Mouse (Mus musculus): ENCODE data around the gene Plekhg1. TPM values are rescaled to one million over a fixed set of nuclear protein-coding genes. Genes with fewer than 3 reads are reported as not detected.

Gene Plekhg1
- polyA plus RNA-seq, 1 experiment from 2014 or later = 16.4 TPM

DNA sequence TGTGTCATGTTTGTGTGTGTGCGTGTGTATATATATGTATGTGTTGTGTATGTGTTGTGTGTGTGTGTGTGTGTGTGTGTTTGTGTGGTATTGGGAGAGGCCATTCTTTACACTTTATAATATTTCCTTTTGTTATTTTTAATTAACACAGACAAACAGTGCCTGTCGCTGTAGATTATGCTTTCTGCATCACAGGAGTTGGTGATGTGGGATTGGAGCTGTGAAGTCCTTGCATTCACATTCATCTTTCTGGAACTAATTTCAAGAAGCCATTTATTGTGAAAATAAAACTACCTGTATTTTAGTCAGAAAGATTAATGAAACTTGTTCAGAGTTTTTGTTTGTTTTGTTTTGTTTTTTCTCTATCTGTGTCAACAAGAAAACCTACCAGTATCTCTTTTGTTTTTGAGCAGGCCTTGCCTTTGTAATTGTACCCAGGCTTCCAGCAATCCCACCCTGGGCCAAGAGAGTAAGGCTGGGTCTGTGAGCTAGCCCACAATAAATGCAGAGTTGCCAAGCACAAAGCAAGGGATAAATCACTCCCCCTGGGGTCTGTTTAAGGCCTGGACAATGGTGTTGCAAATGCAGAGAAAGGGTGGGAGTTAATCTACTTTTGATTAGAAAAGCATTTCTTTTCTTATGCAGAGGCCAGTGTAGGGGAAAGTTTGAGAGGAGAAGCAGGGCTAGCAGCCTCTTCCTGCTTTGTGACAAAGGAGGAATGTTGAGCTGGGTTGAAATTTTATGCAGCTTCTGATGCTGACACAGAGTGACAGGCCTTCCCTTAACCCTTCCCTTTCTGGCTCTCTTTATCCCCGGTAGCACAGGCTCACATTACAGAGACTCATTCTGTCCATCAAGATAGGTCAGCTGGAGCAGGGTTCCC lies 151.5 kb downstream of the Plekhg1 start:
- peak overlapping the region; percentile 44; the same call in 1 of the 2 replicates for H3K27ac ChIP-seq (ENCODE audit: low read length)
- 57% methylated on average over 3 of the region's 3 CpGs for WGBS
- H3K9ac ChIP-seq (replicated peaks; ENCODE audit: low read depth, low read length) = no peak overlapping the region

DNA sequence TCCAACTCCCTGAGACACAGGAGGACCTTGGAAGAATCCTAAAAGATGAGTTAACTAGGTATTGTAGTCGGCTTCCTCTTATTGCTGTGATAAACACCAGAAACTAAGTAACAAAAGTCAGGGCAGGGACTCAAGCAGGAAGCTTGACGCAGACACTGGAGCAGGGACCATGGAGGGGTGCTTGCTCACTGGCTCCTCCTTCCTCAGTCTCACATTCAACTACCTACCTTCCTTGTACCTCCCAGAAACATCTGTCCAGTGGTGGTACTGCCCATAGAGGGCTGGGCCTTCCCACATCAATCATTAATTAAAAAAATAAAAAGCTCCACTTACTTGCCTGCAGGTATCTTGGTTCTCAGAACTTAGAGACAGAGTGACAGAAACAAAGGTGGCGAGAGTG lies 152.2 kb downstream of the Plekhg1 start:
- Histone ChIP-seq H3K36me3 (ENCODE audit: control insufficient read depth, insufficient read depth, low read length) (no peaks in the 10 kb centered on the region), H3K4me1 (ENCODE audit: control insufficient read depth, insufficient read depth, low read length) (peaks cover 18% of the 10 kb centered on the region), H3K4me3 (ENCODE audit: low read depth, low read length) (no peak overlapping the region), H3K9me3 (ENCODE audit: control insufficient read depth, low read depth, low read length) (no peaks in the 10 kb centered on the region), H3K27ac (ENCODE audit: low read length) (peak overlapping the region; percentile 44; the same call in 1 of the 2 replicates), H3K27me3 (ENCODE audit: control insufficient read depth, insufficient read depth, low read length) (no peaks in the 10 kb centered on the region), H3K9ac (replicated peaks; ENCODE audit: low read depth, low read length) (no peak overlapping the region), H3K4me2 (replicated peaks; ENCODE audit: low read depth, low read length) (no peak overlapping the region)
- ATAC-seq (ENCODE audit: insufficient number of reproducible peaks, insufficient read depth, low FRiP score, low read depth) = no peak
- 54% methylated on average over 3 of the region's 3 CpGs for WGBS

More for the DNA sequence above, 151.5 kb downstream of the Plekhg1 start:
- peaks cover 18% of the 10 kb centered on the region for H3K4me1 ChIP-seq (ENCODE audit: control insufficient read depth, insufficient read depth, low read length)
- no peaks in the 10 kb centered on the region for H3K27me3 ChIP-seq (ENCODE audit: control insufficient read depth, insufficient read depth, low read length)
- no peaks in the 10 kb centered on the region for H3K9me3 ChIP-seq (ENCODE audit: control insufficient read depth, low read depth, low read length)
- no peaks in the 10 kb centered on the region for H3K36me3 ChIP-seq (ENCODE audit: control insufficient read depth, insufficient read depth, low read length)
- H3K4me2 ChIP-seq (replicated peaks; ENCODE audit: low read depth, low read length) = no peak overlapping the region
- no peak overlapping the region for H3K4me3 ChIP-seq (ENCODE audit: low read depth, low read length)
- no peak for ATAC-seq (ENCODE audit: insufficient number of reproducible peaks, insufficient read depth, low FRiP score, low read depth)

DNA sequence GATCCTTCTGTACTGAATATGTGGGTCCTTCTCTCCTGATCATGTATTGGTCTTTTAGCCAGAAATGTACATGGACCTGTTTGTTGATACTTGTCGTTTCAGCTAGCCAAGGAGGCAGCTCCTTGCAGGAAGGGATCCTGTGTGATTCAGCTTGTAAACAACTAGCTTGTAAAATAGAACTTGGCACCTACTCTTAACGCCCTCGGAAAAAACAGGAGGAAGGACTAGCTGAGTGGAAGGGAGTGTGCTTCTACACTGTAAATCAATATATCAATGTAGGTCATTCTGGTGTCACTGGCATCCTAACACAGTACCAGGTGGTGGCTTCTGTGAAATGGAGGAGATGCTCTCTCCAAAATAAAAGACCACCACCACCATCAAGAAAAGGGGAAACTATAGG lies 157.9 kb downstream of the Plekhg1 start:
- Histone ChIP-seq H3K4me1 (ENCODE audit: control insufficient read depth, insufficient read depth, low read length) (peaks cover 7% of the 10 kb centered on the region), H3K4me3 (ENCODE audit: low read depth, low read length) (no peak overlapping the region), H3K36me3 (ENCODE audit: control insufficient read depth, insufficient read depth, low read length) (no peaks in the 10 kb centered on the region), H3K27ac (ENCODE audit: low read length) (no peak overlapping the region), H3K9me3 (ENCODE audit: control insufficient read depth, low read depth, low read length) (no peaks in the 10 kb centered on the region), H3K27me3 (ENCODE audit: control insufficient read depth, insufficient read depth, low read length) (no peaks in the 10 kb centered on the region), H3K9ac (replicated peaks; ENCODE audit: low read depth, low read length) (no peak overlapping the region), H3K4me2 (replicated peaks; ENCODE audit: low read depth, low read length) (no peak overlapping the region)
- 48% methylated on average over 3 of the region's 3 CpGs for WGBS
- ATAC-seq (ENCODE audit: insufficient number of reproducible peaks, insufficient read depth, low FRiP score, low read depth) = no peak

DNA sequence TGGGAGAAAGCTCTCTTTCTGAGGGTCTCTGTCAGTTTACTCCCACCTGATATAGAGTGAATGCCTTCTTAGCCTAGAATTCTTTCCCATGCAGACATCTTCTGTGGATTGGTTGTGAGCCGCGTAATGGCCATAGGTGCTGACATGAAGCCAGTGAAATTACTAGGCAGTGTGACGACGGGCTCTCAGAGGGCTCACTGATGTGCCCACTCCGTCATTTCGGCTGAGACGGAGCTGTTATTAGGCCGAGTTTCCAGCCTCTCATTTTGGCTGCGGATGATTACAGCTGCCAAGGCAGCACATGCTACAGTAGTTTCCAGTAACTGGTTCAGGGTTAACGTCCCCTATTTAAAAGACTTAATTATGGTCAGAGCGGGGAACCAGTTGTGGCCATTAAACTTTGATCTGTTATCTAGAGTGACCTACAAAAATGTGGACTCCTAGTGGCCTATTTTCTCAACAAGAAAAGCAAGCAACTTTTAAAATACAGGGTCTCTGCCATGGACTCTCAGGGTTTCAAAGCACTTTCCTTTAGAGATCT lies 160.3 kb downstream of the Plekhg1 start:
- no peaks in the 10 kb centered on the region for H3K36me3 ChIP-seq (ENCODE audit: control insufficient read depth, insufficient read depth, low read length)
- no peak overlapping the region for H3K4me2 ChIP-seq (replicated peaks; ENCODE audit: low read depth, low read length)
- H3K9me3 ChIP-seq (ENCODE audit: control insufficient read depth, low read depth, low read length) = no peaks in the 10 kb centered on the region
- ATAC-seq (ENCODE audit: insufficient number of reproducible peaks, insufficient read depth, low FRiP score, low read depth) = no peak
- H3K4me3 ChIP-seq (ENCODE audit: low read depth, low read length) = no peak overlapping the region
- H3K27ac ChIP-seq (ENCODE audit: low read length) = no peak overlapping the region
- no peak overlapping the region for H3K9ac ChIP-seq (replicated peaks; ENCODE audit: low read depth, low read length)
- H3K4me1 ChIP-seq (ENCODE audit: control insufficient read depth, insufficient read depth, low read length) = no peaks in the 10 kb centered on the region
- H3K27me3 ChIP-seq (ENCODE audit: control insufficient read depth, insufficient read depth, low read length) = no peaks in the 10 kb centered on the region
- WGBS = 82% methylated on average over 11 of the region's 11 CpGs

DNA sequence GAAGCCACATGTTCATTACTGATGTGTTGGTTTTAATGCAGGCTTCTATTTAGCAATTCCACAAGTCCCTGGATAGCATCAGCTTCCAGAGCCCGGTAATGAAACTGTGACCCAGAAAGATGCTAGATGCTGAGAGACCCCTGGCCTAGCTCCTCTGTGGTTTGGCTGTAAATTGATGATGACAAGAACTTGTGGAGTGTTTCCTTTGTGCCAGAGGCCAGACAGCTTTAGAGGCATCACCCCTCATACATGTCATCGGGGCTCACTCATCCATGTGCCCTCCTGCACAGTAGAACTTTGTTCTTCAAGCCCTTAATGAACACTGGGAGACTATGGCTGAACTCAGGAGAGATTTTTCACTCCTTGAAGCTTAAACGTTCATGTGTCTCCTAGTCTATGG lies 165.6 kb downstream of the Plekhg1 start:
- H3K4me2 ChIP-seq (replicated peaks; ENCODE audit: low read depth, low read length) = no peak overlapping the region
- no peaks in the 10 kb centered on the region for H3K4me1 ChIP-seq (ENCODE audit: control insufficient read depth, insufficient read depth, low read length)
- H3K27ac ChIP-seq (ENCODE audit: low read length) = no peak overlapping the region
- H3K9ac ChIP-seq (replicated peaks; ENCODE audit: low read depth, low read length) = no peak overlapping the region
- H3K36me3 ChIP-seq (ENCODE audit: control insufficient read depth, insufficient read depth, low read length) = no peaks in the 10 kb centered on the region
- ATAC-seq (ENCODE audit: insufficient number of reproducible peaks, insufficient read depth, low FRiP score, low read depth) = no peak
- no peaks in the 10 kb centered on the region for H3K27me3 ChIP-seq (ENCODE audit: control insufficient read depth, insufficient read depth, low read length)
- WGBS = 94% methylated on average over 3 of the region's 3 CpGs
- H3K9me3 ChIP-seq (ENCODE audit: control insufficient read depth, low read depth, low read length) = no peaks in the 10 kb centered on the region
- no peak overlapping the region for H3K4me3 ChIP-seq (ENCODE audit: low read depth, low read length)

DNA sequence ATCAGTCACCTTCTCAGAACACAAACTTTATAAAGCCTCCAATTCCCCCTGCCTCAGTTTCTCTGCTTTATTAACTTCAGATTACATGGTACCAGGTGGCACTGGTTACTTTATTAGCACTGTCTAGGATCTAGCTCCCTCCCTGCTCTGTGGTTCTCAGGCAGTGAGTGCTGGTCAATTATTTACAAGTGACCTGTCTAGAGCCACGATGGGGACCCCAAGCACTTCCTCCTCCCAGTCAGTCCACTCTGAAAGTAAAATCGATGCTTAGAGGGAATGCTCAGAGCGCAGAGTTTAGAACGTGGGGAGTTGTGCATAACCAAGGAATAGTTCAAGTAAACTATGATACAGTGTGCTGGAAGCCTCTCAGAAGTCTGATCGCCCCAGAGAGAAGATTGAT lies 173.9 kb downstream of the Plekhg1 start:
- no peak overlapping the region for H3K4me3 ChIP-seq (ENCODE audit: low read depth, low read length)
- no peaks in the 10 kb centered on the region for H3K27me3 ChIP-seq (ENCODE audit: control insufficient read depth, insufficient read depth, low read length)
- no peaks in the 10 kb centered on the region for H3K4me1 ChIP-seq (ENCODE audit: control insufficient read depth, insufficient read depth, low read length)
- no peaks in the 10 kb centered on the region for H3K9me3 ChIP-seq (ENCODE audit: control insufficient read depth, low read depth, low read length)
- H3K4me2 ChIP-seq (replicated peaks; ENCODE audit: low read depth, low read length) = no peak overlapping the region
- no peak overlapping the region for H3K27ac ChIP-seq (ENCODE audit: low read length)
- 63% methylated on average over 5 of the region's 5 CpGs for WGBS
- no peak overlapping the region for H3K9ac ChIP-seq (replicated peaks; ENCODE audit: low read depth, low read length)
- H3K36me3 ChIP-seq (ENCODE audit: control insufficient read depth, insufficient read depth, low read length) = no peaks in the 10 kb centered on the region
- ATAC-seq (ENCODE audit: insufficient number of reproducible peaks, insufficient read depth, low FRiP score, low read depth) = no peak

DNA sequence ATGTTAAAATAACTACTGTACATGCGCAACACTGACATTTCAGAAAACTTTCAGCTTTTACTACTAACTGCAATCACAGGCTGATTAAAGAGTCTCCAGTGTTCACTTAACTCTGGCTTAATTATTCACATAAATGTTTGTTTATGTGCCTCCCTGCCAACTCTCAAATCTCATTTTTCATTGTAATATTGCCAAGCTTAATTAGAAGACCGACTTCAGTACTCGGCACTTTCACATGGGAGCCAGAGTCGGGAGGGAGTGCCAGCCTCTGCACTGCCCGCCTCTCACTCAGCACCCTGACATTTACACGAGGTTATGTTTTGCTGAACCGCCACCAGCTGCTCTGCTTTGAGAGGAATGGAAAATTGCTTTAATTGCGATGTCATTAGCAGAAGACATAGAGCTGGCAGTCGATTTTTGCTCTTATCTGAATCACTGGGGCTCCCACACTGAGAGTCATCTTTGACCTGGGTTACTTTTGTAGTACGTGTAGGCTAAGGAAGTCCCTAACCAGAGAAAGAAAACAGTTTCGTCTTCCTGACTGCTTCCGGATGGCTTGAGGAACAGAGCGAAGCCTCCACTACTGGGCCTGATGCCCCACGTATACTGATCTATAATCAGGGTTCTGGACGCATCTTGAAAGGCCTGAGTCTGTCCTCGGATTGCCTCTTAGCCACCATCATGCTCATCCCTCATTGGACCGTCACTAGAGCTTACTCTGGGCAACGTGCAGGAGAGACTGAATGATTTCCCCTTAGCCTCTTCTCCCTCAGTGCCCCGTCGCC lies 180.4 kb downstream of the Plekhg1 start:
- Histone ChIP-seq H3K27ac (ENCODE audit: low read length) (no peak overlapping the region), H3K9ac (replicated peaks; ENCODE audit: low read depth, low read length) (no peak overlapping the region), H3K27me3 (ENCODE audit: control insufficient read depth, insufficient read depth, low read length) (no peaks in the 10 kb centered on the region), H3K4me3 (ENCODE audit: low read depth, low read length) (no peak overlapping the region), H3K9me3 (ENCODE audit: control insufficient read depth, low read depth, low read length) (no peaks in the 10 kb centered on the region), H3K4me2 (replicated peaks; ENCODE audit: low read depth, low read length) (no peak overlapping the region), H3K4me1 (ENCODE audit: control insufficient read depth, insufficient read depth, low read length) (no peaks in the 10 kb centered on the region), H3K36me3 (ENCODE audit: control insufficient read depth, insufficient read depth, low read length) (no peaks in the 10 kb centered on the region)
- no peak for ATAC-seq (ENCODE audit: insufficient number of reproducible peaks, insufficient read depth, low FRiP score, low read depth)
- 79% methylated on average over 20 of the region's 20 CpGs for WGBS

DNA sequence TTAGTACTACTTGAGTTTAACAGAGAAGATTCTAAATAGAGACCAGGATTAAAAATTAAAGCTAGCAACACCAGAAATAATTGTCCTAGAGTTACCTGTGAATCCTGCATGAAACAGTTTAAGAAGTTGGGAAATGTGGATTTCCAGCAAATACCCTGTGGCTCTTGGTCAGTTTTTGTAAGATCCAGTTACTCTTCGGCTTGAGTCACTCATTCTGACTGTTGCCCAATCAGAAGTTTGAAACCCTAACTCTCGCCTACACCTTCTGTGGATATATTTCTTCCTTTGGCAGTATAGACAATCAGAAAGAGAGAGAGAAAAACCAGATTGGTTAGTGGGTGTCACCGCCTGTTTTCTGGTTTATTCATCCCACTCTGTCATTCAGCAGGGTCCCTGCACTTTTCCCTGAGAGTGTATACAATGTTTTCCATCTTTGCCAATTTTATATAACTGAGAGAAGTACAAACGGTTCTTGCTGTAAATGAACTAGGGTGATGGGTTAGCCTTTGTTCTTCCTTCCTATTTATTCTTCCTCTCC lies 187.9 kb downstream of the Plekhg1 start:
- H3K36me3 ChIP-seq (ENCODE audit: control insufficient read depth, insufficient read depth, low read length) = no peaks in the 10 kb centered on the region; the same call in 1 of the 2 replicates
- H3K4me3 ChIP-seq (ENCODE audit: low read depth, low read length) = no peak overlapping the region
- no peak overlapping the region for H3K27ac ChIP-seq (ENCODE audit: low read length)
- H3K4me2 ChIP-seq (replicated peaks; ENCODE audit: low read depth, low read length) = no peak overlapping the region
- H3K27me3 ChIP-seq (ENCODE audit: control insufficient read depth, insufficient read depth, low read length) = no peaks in the 10 kb centered on the region
- H3K9me3 ChIP-seq (ENCODE audit: control insufficient read depth, low read depth, low read length) = no peaks in the 10 kb centered on the region
- 75% methylated on average over 4 of the region's 4 CpGs for WGBS
- no peak overlapping the region for H3K9ac ChIP-seq (replicated peaks; ENCODE audit: low read depth, low read length)
- no peaks in the 10 kb centered on the region for H3K4me1 ChIP-seq (ENCODE audit: control insufficient read depth, insufficient read depth, low read length)
- no peak for ATAC-seq (ENCODE audit: insufficient number of reproducible peaks, insufficient read depth, low FRiP score, low read depth)
